Mouse (Mus musculus) kidney, adult 2 months (tissue): Measurements from ENCODE around the gene Colq.
A peak's percentile ranks its signal among the peaks of the same experiment; 100 is the strongest.

Experiments used
- CTCF ChIP-seq: fragments of 200-500 bp; conservative IDR thresholded peaks from 2 replicates; pipeline ENCODE4 v1.5.1; 2011; ENCODE audit warnings: low read depth, mild to moderate bottlenecking, control low read depth, low read length, moderate library complexity, mixed read lengths; ENCODE audit not compliant: insufficient read depth, insufficient read length
- POLR2A ChIP-seq: fragments of 200-500 bp; IDR thresholded peaks from one replicate; pipeline ENCODE4 v1.6.1; 2011; ENCODE audit warnings: low read depth, low read length, control low read depth

- TF ChIP-seq CTCF = no peak
- peak; percentile 64 for TF ChIP-seq POLR2A
Measured at GRCm38 (mm10) chr14:31494975-31495455, 96.1 kb downstream of the Colq start, which contains the start of gene Mettl6.
